Mouse (Mus musculus) cerebellum, adult 9-10 months (tissue): ENCODE results near the gene Gm5483.
"Not testable (repeated sequence)": the region's sequence is repeated elsewhere in the genome, so short reads cannot be mapped to it uniquely, and the experiment has no call there.

Experiments
- DNase-seq: peaks from one replicate; pipeline ENCODE4 v3.0.0; 2022

Gene Gm5483

DNA sequence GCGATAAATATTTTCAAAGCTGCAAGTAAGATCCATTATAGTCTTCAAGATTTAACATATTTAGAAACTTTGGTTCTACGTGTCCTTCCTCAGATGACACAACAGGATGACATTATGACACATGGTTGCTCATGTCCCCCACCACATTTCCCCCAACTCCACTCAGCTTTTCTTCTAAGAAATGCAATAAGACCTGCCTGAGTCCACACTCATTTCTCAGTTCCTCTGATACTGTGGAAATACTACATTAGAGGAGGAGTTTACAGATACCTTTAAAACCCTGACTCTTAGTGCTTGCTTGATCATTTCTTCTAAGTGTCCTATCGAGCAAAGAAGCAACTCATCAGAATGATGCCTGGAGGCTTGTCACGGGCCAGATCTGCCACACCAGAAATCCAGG lies at the start of gene Gm5483:
Gene Gm5483 (plus strand): TSS at position 301 of the 400 bp plus-strand sequence.
- not testable (repeated sequence) for DNase-seq

DNA sequence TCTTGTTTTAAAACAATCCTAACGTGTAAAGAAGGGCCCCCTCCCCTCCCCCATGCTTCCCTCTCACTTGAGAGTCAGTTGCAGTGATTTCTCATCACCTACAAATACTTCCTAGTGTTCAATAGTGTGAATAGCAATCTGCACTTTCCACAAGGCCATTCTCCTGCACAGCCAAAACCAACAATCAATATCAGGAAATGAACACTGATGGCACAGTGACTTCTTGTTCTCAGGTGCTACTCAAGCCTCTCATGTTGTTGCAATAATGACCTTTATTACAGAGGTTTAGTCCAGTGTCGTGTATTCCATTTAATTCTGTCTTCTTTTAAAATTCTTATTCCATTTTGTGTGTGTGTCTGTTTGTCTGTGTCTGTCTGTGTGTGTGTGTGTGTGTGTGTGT lies 45.8 kb upstream of the Gm5483 start:
- DNase-seq: no peak

DNA sequence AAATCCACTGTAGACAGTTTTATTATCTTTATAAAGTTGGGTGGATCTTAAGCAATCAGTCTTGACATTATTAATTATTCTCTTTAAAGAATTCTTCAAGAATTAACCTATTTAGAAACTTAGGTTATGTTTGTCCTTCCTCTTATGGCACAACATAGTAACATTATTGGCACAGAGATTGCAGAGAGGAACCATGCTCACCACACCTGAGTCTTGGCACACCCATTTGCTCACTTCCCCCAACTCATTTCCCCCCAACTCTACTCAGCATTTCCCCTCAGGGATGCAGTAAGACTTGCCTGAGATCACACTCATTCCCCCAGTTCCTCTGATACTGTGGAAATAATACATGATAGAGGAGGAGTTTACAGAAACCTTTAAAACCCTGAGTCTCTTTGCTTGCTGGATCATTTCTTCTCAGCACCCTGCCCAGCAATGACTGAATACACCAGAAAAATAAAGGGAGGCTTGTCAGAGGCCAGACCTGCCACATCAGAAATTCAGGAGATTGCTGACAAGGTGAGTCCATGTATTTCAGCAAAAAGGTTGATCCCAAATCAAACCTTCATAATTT lies 27.5 kb upstream of the Gm5483 start, which contains the start of gene Stfa2l1:
Gene Stfa2l1 (plus strand): TSS at position 410 of the 574 bp plus-strand sequence.
- DNase-seq: no peak

DNA sequence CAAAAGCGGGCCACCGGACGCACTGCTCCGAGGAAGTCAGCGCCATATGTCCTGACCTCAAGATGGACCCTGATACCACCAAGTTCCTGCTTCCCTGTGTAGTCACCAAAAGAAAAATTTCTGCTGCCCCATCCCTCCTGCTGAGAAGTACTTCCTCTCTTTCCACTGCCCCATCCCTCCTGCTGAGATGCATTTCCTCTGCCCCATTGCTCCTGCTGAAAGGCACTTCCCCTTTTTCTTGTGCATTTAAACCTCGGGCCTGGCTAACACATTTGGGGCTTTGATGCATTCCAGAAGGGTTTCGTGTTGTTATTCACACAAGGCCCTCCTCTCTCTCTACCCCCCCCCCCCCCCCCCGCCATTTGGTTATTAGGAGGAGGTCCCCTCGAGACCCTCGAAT lies 16.2 kb upstream of the Gm5483 start:
- not testable (repeated sequence) for DNase-seq

DNA sequence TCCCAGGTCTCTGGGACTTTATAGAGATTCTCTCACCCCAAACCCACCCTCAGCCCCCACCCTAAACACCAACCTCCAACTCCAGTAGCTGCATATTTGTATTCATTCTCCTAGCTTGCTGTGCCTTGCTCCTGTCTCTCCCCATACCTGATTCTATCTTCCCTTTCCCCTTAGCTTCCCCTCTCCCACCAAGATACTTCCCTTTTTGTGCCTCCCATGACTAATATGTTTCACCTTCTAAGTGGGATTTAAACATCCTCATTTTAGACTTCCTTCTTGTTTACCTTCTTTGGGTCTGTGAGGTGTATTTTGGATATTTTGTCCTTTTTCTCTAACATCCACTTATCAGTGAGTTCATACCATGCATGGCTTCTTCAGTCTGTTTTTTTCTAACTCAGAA lies 7.9 kb upstream of the Gm5483 start:
- no peak for DNase-seq

DNA sequence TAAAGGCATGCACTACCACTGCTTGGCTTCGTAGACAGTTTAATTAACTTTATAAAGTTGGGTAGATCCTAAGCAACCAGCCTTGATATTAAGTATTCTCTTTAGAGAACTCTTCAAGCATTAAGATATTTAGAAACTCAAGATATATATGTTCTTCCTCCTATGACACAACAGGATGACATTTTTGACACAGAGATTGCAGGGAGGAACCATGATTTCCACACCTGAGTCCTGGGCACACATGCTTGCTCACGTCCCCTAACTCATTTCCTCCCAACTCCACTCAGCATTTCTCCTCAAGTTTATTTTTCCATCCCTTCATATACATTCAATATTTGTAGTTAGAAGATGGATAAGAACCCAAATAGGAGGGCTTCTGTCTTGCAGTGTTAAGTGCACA lies 4.1 kb upstream of the Gm5483 start:
- no peak for DNase-seq

DNA sequence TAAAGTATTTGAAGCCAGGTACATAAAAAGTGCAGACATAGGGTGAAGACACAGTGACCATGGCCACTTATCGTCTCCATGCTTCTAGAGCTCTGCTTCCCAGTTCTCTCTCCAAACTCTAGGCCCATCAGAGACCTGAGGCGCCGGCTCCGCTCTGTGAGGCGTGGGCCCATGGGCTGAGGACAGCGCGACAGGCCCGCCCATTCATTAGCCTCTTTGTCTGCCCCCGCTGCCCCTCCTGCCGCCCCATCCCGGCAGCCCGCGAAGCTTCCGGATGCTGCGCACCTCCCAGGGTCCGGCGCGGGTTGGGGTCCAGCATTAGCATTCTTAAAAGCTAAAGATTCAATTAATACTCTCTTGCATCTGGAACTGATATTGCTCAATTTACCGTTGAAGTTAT lies 15.2 kb downstream of the Gm5483 start:
- no peak for DNase-seq

DNA sequence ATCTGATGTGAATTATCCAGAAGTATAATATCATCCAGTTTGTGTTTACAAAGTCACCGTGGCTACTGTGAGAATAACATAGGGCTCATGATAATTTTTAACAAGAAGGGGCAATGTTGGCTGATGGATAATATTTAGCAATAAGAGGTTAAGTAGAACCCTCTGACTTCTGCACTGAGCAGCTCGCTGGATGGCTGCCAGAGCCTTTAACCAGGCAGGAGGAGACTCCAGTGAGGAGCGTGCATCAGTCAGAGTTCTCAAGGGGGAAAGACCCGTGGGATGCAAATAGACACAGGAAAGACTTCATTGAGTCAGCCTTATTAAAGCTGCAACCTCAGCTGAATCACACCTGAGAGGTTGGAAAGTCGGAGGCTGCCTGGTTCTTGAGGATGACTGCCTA lies 19.8 kb downstream of the Gm5483 start:
- no peak for DNase-seq

DNA sequence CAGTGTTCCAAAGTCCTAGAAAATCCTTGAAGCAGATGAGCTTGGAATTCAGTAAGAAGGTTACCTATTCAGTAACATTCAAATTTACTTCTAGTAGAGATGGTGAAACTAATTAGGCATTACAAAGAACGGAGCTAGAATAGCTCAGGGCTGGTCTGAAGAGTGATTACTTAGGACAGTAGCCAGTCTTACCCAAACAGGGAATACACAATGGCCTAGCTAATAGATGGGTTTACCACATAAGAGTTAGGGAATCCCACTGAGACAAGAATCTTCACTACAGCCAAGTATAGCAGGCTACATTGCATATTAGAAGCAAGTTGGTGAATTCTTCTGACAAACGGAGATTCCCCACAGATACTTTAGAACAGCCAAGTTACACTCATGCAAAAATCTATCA lies 21.7 kb downstream of the Gm5483 start:
- DNase-seq: not testable (repeated sequence)

DNA sequence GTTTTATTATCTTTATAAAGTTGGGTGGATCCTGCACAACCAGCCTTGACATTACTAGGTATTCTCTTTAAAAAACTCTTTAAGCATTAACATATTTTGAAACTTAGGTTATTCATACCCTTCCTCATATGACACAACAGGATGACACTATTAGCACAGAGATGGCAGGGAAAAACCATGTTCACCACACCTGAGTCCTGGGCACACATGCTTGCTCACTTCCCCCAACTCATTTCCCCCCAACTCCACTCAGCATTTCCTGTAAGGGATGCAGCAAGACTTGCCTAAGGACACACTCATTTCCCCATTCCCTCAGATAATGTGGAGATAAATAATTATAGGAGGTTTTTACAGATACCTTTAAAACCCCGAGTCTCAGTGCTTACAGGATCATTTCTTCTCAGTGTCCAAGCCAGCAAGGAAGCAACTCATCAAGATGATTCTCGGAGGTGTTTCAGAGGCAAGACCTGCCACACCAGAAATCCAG lies 26.0 kb downstream of the Gm5483 start, which contains the start of gene Gm5416:
Gene Gm5416 (plus strand): TSS at position 437 of the 487 bp plus-strand sequence.
- DNase-seq: no peak

DNA sequence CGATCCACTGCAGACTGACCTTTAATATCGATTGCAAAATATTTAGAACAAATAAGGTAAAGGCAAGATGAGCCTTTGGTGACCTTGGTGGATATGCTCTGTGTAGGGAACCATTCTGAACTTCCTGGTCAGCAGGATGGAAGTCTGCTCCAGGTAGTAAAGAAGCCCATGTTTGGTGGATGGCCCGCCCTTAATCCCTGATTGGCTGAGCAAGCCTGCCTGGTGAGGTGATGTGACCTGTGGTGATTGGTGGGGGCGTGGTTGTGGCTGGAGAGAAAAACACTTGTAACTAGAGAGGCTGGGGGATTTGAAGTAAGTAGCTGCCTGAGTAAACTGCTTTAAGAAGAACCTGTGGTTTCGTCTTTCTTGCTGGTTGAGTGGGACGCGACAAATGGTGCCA lies 37.2 kb downstream of the Gm5483 start, which contains the start of gene 2010005H15Rik:
Gene 2010005H15Rik (plus strand): TSS at position 301 of the 400 bp plus-strand sequence.
- DNase-seq: not testable (repeated sequence)
